In the genomic region with DNA sequence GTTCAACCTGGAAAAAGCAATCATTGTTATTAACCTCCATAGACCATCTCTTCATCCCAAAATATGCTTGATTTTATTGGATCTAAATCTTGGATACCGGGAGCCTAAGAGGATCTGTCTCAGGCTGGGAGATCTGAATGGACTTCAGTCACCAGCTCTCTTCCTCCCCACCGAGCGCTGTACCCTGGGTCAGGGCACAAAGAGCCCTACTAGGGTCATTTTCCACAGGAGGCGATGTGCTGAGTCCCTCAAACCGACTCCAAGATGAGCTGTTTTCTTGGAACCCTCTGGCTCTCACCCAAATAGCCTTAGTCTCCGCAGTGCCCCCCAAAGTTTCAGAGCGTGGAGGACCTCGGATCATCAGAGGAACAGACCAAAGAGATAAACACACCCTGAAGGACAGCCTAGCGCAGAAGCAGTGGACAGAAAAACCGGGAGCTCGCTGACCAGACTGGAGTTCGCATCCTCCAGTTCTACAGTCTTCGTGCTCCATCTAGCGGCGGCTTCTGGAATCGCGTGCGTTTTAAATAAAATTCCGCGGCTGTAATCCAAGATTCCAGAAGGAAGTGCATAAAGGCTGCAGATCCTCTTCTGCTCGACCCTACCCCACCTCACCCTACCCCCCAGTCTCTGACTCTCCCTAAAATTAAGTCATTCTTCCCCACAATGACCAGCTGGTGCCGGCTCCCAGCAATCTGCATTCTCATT, we compare ENCODE assay signal across 8 mouse cellular contexts. TPM values are rescaled to one million over a fixed set of nuclear protein-coding genes. Genes with fewer than 3 reads are reported as not detected.
DNase-seq lines count a peak whose midpoint lies in the region; ATAC-seq and TF ChIP-seq lines count a peak whose summit lies in the region.

No protein-coding gene starts in this region.

- no peak overlapping the region for H3K4me3 ChIP-seq in heart, embryonic 11.5 days (ENCODE audit: low read depth, low read length)
- no peak overlapping the region for H3K4me3 ChIP-seq in cerebellum, adult 2 months (replicated peaks; ENCODE audit: insufficient read depth, low read depth, low read length)
- H3K4me3 ChIP-seq in limb, embryonic 11.5 days (ENCODE audit: low read depth, low read length) = no peak overlapping the region

- no peak overlapping the region for H3K4me2 ChIP-seq in heart, embryonic 11.5 days
- H3K4me2 ChIP-seq in limb, embryonic 11.5 days (ENCODE audit: low read depth, severe bottlenecking) = no peak overlapping the region

- TF ChIP-seq CTCF in cerebellum, adult 2 months (IDR thresholded peaks at IDR 0.05; ENCODE audit: borderline replicate concordance, insufficient read depth, low read depth, low read length) = peak; percentile 89

- no peak overlapping the region for H3K9ac ChIP-seq in heart, embryonic 11.5 days (ENCODE audit: low read depth, low read length)
- H3K9ac ChIP-seq in limb, embryonic 11.5 days (ENCODE audit: low read length) = no peak overlapping the region

- H3K36me3 ChIP-seq in heart, embryonic 11.5 days (ENCODE audit: control insufficient read depth, insufficient read depth, low read length) = no peaks in the 10 kb centered on the region
- no peaks in the 10 kb centered on the region for H3K36me3 ChIP-seq in limb, embryonic 11.5 days (ENCODE audit: control insufficient read depth, insufficient read depth, low read length)

- no peaks in the 10 kb centered on the region for H3K9me3 ChIP-seq in heart, embryonic 11.5 days (replicated peaks; ENCODE audit: control insufficient read depth, low read length)
- no peaks in the 10 kb centered on the region for H3K9me3 ChIP-seq in limb, embryonic 11.5 days (ENCODE audit: control insufficient read depth, low read length)

- peaks cover 10% of the 10 kb centered on the region for H3K27me3 ChIP-seq in heart, embryonic 11.5 days (ENCODE audit: control insufficient read depth, insufficient read depth, low read length)
- H3K27me3 ChIP-seq in cerebellum, adult 2 months (ENCODE audit: control insufficient read depth, insufficient read depth, low read length) = no peaks in the 10 kb centered on the region
- H3K27me3 ChIP-seq in limb, embryonic 11.5 days (ENCODE audit: control insufficient read depth, insufficient read depth, low read length) = no peaks in the 10 kb centered on the region

- H3K4me1 ChIP-seq in heart, embryonic 11.5 days (ENCODE audit: control insufficient read depth, insufficient read depth, low read length) = no peaks in the 10 kb centered on the region
- no peaks in the 10 kb centered on the region for H3K4me1 ChIP-seq in cerebellum, adult 2 months (ENCODE audit: control insufficient read depth, insufficient read depth, low read length)
- H3K4me1 ChIP-seq in limb, embryonic 11.5 days (ENCODE audit: control insufficient read depth, insufficient read depth, low read length) = no peaks in the 10 kb centered on the region

- no peak overlapping the region for H3K27ac ChIP-seq in heart, embryonic 11.5 days (ENCODE audit: low read depth, low read length)
- H3K27ac ChIP-seq in cerebellum, adult 2 months (ENCODE audit: insufficient read depth, low read length) = no peak overlapping the region
- H3K27ac ChIP-seq in limb, embryonic 11.5 days (replicated peaks; ENCODE audit: low read depth, low read length) = no peak overlapping the region

- WGBS in heart, embryonic 11.5 days (ENCODE audit: insufficient replicate concordance) = 14% methylated on average over 22 of the region's 22 CpGs
- 10% methylated on average over 22 of the region's 22 CpGs for WGBS in cerebellum, adult 2 months
- WGBS in limb, embryonic 11.5 days = 15% methylated on average over 22 of the region's 22 CpGs

- ATAC-seq in heart, embryonic 11.5 days (replicated peaks; ENCODE audit: insufficient number of reproducible peaks, low FRiP score, low TSS enrichment) = no peak
- no peak for ATAC-seq in limb, embryonic 11.5 days (ENCODE audit: insufficient number of reproducible peaks, low FRiP score, low TSS enrichment, low read depth)

- TF ChIP-seq POLR2A in cerebellum, adult 2 months (IDR thresholded peaks at IDR 0.05; ENCODE audit: borderline replicate concordance, insufficient read depth, low read length) = no peak

- peak; percentile 88 for DNase-seq in heart, adult 11 months
- DNase-seq in cerebellum, adult 2 months = peak; percentile 52 to 79
- DNase-seq in frontal cortex, postnatal 25 days (ENCODE audit: low spot score in 2 of 2) = peak; percentile 81 to 88
- DNase-seq in kidney, adult 11 months = peak; percentile 40
- peak; percentile 90 for DNase-seq in limb, embryonic 11.5 days (ENCODE audit: low spot score)
- DNase-seq in naive thymus-derived CD4-positive, alpha-beta T cell, adult 2 months (ENCODE audit: low read depth) = peak; percentile 58
- peak; percentile 49 to 83 for DNase-seq in spleen, postnatal 4 days (ENCODE audit: low spot score in 2 of 2)

RNA-seq across cellular contexts. Expression of gene Olfr412, which starts 9.7 kb away (rescaled TPM):
- polyA plus RNA-seq in heart, embryonic 11.5 days (2014; fragmentation: Nextera tagmentation; extraction: Ambion mirVana) = not detected in 2 replicates
- not detected in 2 replicates for polyA plus RNA-seq in cerebellum, adult 2 months (2012; rRNA removed)
- not detected in 2 replicates for polyA plus RNA-seq in limb, embryonic 11.5 days (2014; fragmentation: Nextera tagmentation; extraction: Ambion mirVana)

RNA-seq across cellular contexts. Expression of gene Olfr411, which starts 19.1 kb away (rescaled TPM):
- polyA plus RNA-seq in heart, embryonic 11.5 days (2014; fragmentation: Nextera tagmentation; extraction: Ambion mirVana) = not detected in 2 replicates
- not detected in 2 replicates for polyA plus RNA-seq in cerebellum, adult 2 months (2012; rRNA removed)
- not detected in 2 replicates for polyA plus RNA-seq in limb, embryonic 11.5 days (2014; fragmentation: Nextera tagmentation; extraction: Ambion mirVana)

RNA-seq across cellular contexts. Expression of gene Olfr410, which starts 33.7 kb away (rescaled TPM):
- not detected in 2 replicates for polyA plus RNA-seq in heart, embryonic 11.5 days (2014; fragmentation: Nextera tagmentation; extraction: Ambion mirVana)
- polyA plus RNA-seq in cerebellum, adult 2 months (2012; rRNA removed) = not detected in 2 replicates
- not detected in 2 replicates for polyA plus RNA-seq in limb, embryonic 11.5 days (2014; fragmentation: Nextera tagmentation; extraction: Ambion mirVana)

Comparison
In these comparisons a context has a peak if more than half of its experiments do, and no peak if none do; other contexts are left out.
1. DNase-seq: peak in every context shown above with its lines; median percentile 90 in limb, embryonic 11.5 days; 88 in heart, adult 11 months; 84 in frontal cortex, postnatal 25 days; 66 in spleen, postnatal 4 days; 66 in cerebellum, adult 2 months; 58 in naive thymus-derived CD4-positive, alpha-beta T cell, adult 2 months; 40 in kidney, adult 11 months.